Mouse (Mus musculus) hindbrain, embryonic 12.5 days (tissue): ENCODE data around the gene D10Wsu102e. TPM values are rescaled to one million over a fixed set of nuclear protein-coding genes. Genes with fewer than 3 reads are reported as not detected.
A peak's percentile ranks its signal among the peaks of the same experiment; 100 is the strongest.

Experiments used
- ATAC-seq: fragments of 200-750 bp; cut with Nextera tagmentation; 2 replicates; pipeline ENCODE4 v1.8.0; 2017; ENCODE audit warnings: moderate TSS enrichment; ENCODE audit not compliant: low FRiP score
- H3K27ac ChIP-seq: fragments of 300-500 bp; sonication (generic); 2 replicates; pipeline ENCODE4 v1.5.1; 2016; ENCODE audit warnings: mild to moderate bottlenecking
- H3K27me3 ChIP-seq: fragments of 300-500 bp; sonication (generic); 2 replicates; pipeline ENCODE4 v1.6.1; 2016; ENCODE audit warnings: mild to moderate bottlenecking
- H3K36me3 ChIP-seq: fragments of 300-500 bp; sonication (generic); 2 replicates; pipeline ENCODE4 v1.6.1; 2016; ENCODE audit warnings: mild to moderate bottlenecking
- H3K4me1 ChIP-seq: fragments of 300-500 bp; sonication (generic); 2 replicates; pipeline ENCODE4 v1.6.1; 2016
- H3K4me2 ChIP-seq: fragments of 300-500 bp; sonication (generic); replicated peaks from 2 replicates; pipeline ENCODE4 v1.6.1; 2016; ENCODE audit warnings: mild to moderate bottlenecking
- H3K4me3 ChIP-seq: fragments of 300-500 bp; sonication (generic); 2 replicates; pipeline ENCODE4 v1.5.1; 2016; ENCODE audit warnings: mild to moderate bottlenecking
- H3K9ac ChIP-seq: fragments of 300-500 bp; sonication (generic); 2 replicates; pipeline ENCODE4 v1.6.1; 2016; ENCODE audit warnings: mild to moderate bottlenecking, moderate library complexity
- H3K9me3 ChIP-seq: fragments of 300-500 bp; sonication (generic); replicated peaks from 2 replicates; pipeline ENCODE4 v1.6.1; 2016; ENCODE audit warnings: mild to moderate bottlenecking
- WGBS: fragments of 180-500 bp; shearing (Covaris S2); methylation state at CpG from one replicate; pipeline ENCODE4 v1.1.7; 2016; 5-methylcytosine and 5-hydroxymethylcytosine counted together
- polyA plus RNA-seq: library from polyadenylated mRNA; unstranded; fragments of >200 nt; fragmentation: Nextera tagmentation; extraction: Ambion mirVana; gene quantifications from 2 replicates; pipeline ENCODE4 v1.2.1, GENCODE M21; 2016

Gene D10Wsu102e
- polyA plus RNA-seq = 1.0 TPM in 2 replicates

GRCm38 (mm10) chr10:83359956-83360355, at the start of gene D10Wsu102e:
Gene D10Wsu102e, plus strand, starts transcription at chr10:83360221.
- Histone ChIP-seq H3K4me1 (peaks cover 15% of the 10 kb centered on the region), H3K27ac (peak within 1 kb of the TSS; percentile 77), H3K9me3 (no peaks in the 10 kb centered on the region), H3K36me3 (peaks cover 24% of the 10 kb centered on the region), H3K4me2 (peak within 1 kb of the TSS; percentile 80), H3K27me3 (no peaks in the 10 kb centered on the region; the same call in 1 of the 2 replicates), H3K9ac (peak within 1 kb of the TSS; percentile 91), H3K4me3 (peak within 1 kb of the TSS; percentile 96)
- under 1% methylated on average over 30 of the region's 30 CpGs for WGBS
- ATAC-seq = peak; percentile 98

GRCm38 (mm10) chr10:83310356-83310755, 49.7 kb upstream of the D10Wsu102e start:
- ATAC-seq = no peak
- 91% methylated on average over 7 of the region's 7 CpGs for WGBS
- Histone ChIP-seq H3K27me3 (no peaks in the 10 kb centered on the region), H3K4me3 (no peak overlapping the region), H3K27ac (no peak overlapping the region), H3K9me3 (no peaks in the 10 kb centered on the region), H3K4me1 (no peaks in the 10 kb centered on the region), H3K9ac (no peak overlapping the region), H3K4me2 (no peak overlapping the region), H3K36me3 (0 out of 2 replicates have a peak, but pooled peaks cover 3% of the 10 kb centered on the region)

- Histone ChIP-seq H3K27me3 (no peaks in the 10 kb centered on the region), H3K9ac (no peak overlapping the region), H3K4me2 (no peak overlapping the region), H3K27ac (no peak overlapping the region), H3K4me3 (no peak overlapping the region), H3K9me3 (no peaks in the 10 kb centered on the region), H3K4me1 (no peaks in the 10 kb centered on the region), H3K36me3 (0 out of 2 replicates have a peak, but pooled peaks cover 3% of the 10 kb centered on the region)
- 91% methylated on average over 5 of the region's 5 CpGs for WGBS
- no peak for ATAC-seq
Measured at GRCm38 (mm10) chr10:83313033-83313432, 47.0 kb upstream of the D10Wsu102e start.

DNA sequence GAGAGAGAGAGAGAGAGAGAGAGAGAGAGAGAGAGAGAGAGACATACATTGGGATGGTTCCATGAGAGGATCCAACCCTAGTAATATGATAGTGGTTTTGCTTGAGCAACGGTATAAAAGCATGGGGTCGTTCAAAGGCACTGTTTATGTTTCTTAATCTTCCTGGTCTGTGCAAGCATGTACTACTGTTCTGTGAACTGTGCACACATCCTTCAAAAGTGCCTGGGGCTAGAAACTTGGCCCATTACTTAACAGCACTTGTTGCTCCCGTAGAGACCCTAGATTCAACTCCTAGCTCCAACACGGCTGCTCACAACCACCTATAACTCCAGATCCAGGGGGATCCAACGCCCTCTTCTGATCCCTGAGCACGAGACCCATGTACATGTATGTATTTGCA, 39.6 kb upstream of the D10Wsu102e start:
- Histone ChIP-seq H3K4me1 (no peaks in the 10 kb centered on the region), H3K36me3 (no peaks in the 10 kb centered on the region), H3K9ac (no peak overlapping the region), H3K4me3 (no peak overlapping the region), H3K4me2 (no peak overlapping the region), H3K27me3 (no peaks in the 10 kb centered on the region), H3K9me3 (no peaks in the 10 kb centered on the region), H3K27ac (no peak overlapping the region)
- ATAC-seq = no peak
- WGBS = 80% methylated on average over 6 of the region's 6 CpGs

GRCm38 (mm10) chr10:83320870-83321269, 39.2 kb upstream of the D10Wsu102e start:
- no peak for ATAC-seq
- Histone ChIP-seq H3K9ac (no peak overlapping the region), H3K27ac (no peak overlapping the region), H3K36me3 (no peaks in the 10 kb centered on the region), H3K9me3 (no peaks in the 10 kb centered on the region), H3K4me2 (no peak overlapping the region), H3K4me3 (no peak overlapping the region), H3K4me1 (no peaks in the 10 kb centered on the region), H3K27me3 (no peaks in the 10 kb centered on the region)
- WGBS = 92% methylated on average over 7 of the region's 7 CpGs

DNA sequence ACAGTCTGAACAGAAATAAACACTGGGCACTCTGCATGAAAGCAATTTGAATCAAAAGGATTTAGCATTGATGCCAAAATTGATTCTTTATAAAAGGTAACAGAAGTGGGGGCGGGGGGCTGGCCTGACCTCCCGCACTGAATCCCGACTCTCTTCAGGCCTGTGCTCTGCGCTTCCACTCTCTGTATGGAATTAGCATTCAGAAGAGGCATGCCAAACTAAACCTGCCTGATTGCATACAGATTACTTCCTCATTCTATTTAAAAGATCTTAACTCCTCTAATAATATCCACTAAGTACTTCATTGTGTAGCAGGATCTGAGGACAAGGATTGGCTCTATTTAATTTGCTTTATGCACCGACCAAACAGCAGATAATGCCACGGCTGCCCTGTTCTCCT, 38.5 kb upstream of the D10Wsu102e start:
- no peaks in the 10 kb centered on the region for H3K27me3 ChIP-seq
- no peak overlapping the region for H3K4me3 ChIP-seq
- no peak overlapping the region for H3K27ac ChIP-seq
- no peak for ATAC-seq
- H3K4me2 ChIP-seq = no peak overlapping the region
- H3K9me3 ChIP-seq = no peaks in the 10 kb centered on the region
- H3K36me3 ChIP-seq = no peaks in the 10 kb centered on the region
- no peak overlapping the region for H3K9ac ChIP-seq
- WGBS = 70% methylated on average over 6 of the region's 6 CpGs
- no peaks in the 10 kb centered on the region for H3K4me1 ChIP-seq

DNA sequence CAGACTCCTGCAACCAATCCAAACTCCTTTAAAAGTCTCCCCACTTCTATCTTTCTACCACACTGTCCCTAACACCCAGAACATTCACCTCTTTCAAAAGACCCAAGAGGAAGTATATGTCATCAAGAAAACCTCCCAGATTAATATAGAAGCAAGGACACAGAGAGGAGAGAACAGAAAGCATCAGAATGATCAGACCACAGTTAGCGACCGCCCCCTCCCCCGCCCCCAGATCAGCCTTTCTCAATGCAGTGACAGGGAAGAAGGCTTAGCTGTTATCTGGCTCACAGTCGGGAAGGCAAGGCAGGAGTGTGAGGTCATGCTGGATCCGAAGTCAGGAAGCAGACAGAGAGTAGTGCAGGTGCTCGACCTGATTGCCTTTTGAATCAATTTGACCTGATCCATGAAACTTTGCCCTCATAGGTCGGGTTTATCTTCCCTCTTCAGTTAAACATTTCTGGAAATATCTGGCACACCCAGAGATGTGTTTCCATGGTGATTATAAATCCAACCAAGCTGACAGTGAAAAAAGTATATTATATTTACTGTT, 37.4 kb upstream of the D10Wsu102e start:
- Histone ChIP-seq H3K27ac (no peak overlapping the region), H3K4me3 (no peak overlapping the region), H3K4me2 (no peak overlapping the region), H3K9me3 (no peaks in the 10 kb centered on the region), H3K4me1 (no peaks in the 10 kb centered on the region), H3K36me3 (no peaks in the 10 kb centered on the region), H3K27me3 (no peaks in the 10 kb centered on the region), H3K9ac (no peak overlapping the region)
- no peak for ATAC-seq
- WGBS = 53% methylated on average over 7 of the region's 7 CpGs

DNA sequence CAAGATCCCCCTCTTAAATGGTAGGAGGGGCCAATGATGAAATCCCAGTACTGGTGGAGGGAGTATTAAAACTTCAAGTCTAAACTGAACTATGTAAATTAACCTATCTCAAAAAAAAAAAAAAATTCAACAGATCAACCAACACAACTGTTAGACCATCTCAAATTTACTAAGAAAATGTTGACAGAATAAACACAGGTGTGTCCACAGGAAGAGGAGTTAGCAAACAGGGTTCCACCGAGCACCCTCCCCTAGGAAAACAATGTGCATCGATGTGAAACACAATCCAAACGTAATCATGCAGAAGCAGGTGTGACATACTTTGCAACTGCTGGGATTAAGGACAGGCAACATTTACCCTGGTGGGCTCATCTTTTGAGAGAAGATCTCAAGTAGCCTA, 35.1 kb upstream of the D10Wsu102e start:
- Histone ChIP-seq H3K27me3 (no peaks in the 10 kb centered on the region), H3K9me3 (no peaks in the 10 kb centered on the region), H3K9ac (no peak overlapping the region), H3K36me3 (no peaks in the 10 kb centered on the region), H3K4me2 (no peak overlapping the region), H3K4me3 (no peak overlapping the region), H3K4me1 (no peaks in the 10 kb centered on the region), H3K27ac (no peak overlapping the region)
- no peak for ATAC-seq
- 79% methylated on average over 3 of the region's 3 CpGs for WGBS

DNA sequence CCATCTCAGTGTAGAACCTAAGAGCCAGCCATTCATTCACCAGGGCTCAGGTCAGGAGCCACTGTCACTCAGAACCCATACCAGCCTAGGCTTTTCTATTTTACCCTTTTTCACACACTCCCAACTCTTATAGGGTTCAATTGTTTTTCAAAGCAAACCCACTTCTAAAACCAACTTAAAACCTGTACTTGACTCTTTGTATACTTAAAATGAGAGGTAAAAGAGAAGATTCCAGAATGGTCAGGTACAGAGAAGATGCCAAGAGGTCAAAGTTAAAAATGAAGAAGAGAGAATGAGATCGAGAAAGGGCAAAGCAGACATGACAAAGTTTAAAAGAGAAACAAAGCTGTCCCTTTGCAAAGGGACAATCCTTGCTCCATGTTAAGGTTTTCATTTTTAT, 34.1 kb upstream of the D10Wsu102e start:
- no peaks in the 10 kb centered on the region for H3K36me3 ChIP-seq
- no peaks in the 10 kb centered on the region for H3K4me1 ChIP-seq
- H3K27ac ChIP-seq = no peak overlapping the region
- no peak for ATAC-seq
- H3K9ac ChIP-seq = no peak overlapping the region
- H3K4me3 ChIP-seq = no peak overlapping the region
- no peaks in the 10 kb centered on the region for H3K9me3 ChIP-seq
- H3K27me3 ChIP-seq = no peaks in the 10 kb centered on the region
- no peak overlapping the region for H3K4me2 ChIP-seq
- 92% methylated on average over 1 of the region's 1 CpGs for WGBS

GRCm38 (mm10) chr10:83326648-83327285, 33.3 kb upstream of the D10Wsu102e start:
- Histone ChIP-seq H3K4me3 (no peak overlapping the region), H3K9ac (no peak overlapping the region), H3K36me3 (no peaks in the 10 kb centered on the region), H3K9me3 (no peaks in the 10 kb centered on the region), H3K27me3 (no peaks in the 10 kb centered on the region), H3K27ac (no peak overlapping the region), H3K4me2 (no peak overlapping the region), H3K4me1 (no peaks in the 10 kb centered on the region)
- WGBS = 90% methylated on average over 14 of the region's 14 CpGs
- ATAC-seq = no peak

- Histone ChIP-seq H3K9ac (no peak overlapping the region), H3K9me3 (no peaks in the 10 kb centered on the region), H3K4me1 (no peaks in the 10 kb centered on the region), H3K4me2 (no peak overlapping the region), H3K27me3 (peaks cover 8% of the 10 kb centered on the region; the same call in 1 of the 2 replicates), H3K4me3 (no peak overlapping the region), H3K27ac (no peak overlapping the region), H3K36me3 (no peaks in the 10 kb centered on the region)
- no peak for ATAC-seq
- WGBS = 69% methylated on average over 5 of the region's 5 CpGs
Measured at GRCm38 (mm10) chr10:83328791-83329190, 31.2 kb upstream of the D10Wsu102e start.

DNA sequence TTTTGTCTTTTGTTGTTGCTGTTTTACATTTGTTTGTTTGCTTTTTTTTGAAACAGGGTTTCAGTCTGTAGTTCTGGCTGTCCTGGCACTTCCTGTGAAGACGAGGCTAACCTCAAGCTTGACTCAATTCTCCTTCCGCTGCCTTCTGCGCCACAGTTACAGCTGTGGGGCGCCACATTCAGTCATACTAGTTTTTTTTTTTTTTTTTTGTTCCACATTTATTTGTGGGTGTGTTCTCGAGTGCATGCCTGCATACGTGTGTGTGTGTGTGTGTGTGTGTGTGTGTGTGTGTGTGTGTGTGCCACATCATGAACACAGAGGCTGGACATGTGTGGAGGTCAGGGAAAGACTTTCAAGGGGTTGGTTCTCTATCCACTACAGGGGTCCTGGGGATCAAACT, 29.7 kb upstream of the D10Wsu102e start:
- no peak overlapping the region for H3K4me2 ChIP-seq
- H3K4me1 ChIP-seq = no peaks in the 10 kb centered on the region
- no peaks in the 10 kb centered on the region for H3K9me3 ChIP-seq
- H3K4me3 ChIP-seq = no peak overlapping the region
- 77% methylated on average over 6 of the region's 6 CpGs for WGBS
- no peak overlapping the region for H3K27ac ChIP-seq
- no peak for ATAC-seq
- H3K36me3 ChIP-seq = no peaks in the 10 kb centered on the region
- H3K27me3 ChIP-seq = peaks cover 23% of the 10 kb centered on the region
- no peak overlapping the region for H3K9ac ChIP-seq

DNA sequence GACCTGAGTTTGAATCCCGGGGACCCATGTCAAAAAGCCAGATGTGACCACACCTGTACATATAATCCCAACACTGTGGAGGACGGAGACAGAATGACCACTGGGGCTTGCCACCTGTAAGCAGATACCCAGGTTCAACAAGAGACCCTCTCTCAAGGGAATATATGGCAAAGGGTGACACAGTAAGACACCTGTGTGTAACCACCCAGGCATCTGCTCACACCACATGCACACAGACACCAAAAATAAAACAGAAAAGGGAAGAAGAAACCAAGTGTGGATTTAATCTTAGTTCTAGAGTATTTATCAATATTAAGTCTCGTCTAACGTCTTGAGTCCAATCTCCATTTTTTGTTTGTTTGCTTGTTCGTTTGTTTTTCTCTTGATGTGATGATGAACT, 28.2 kb upstream of the D10Wsu102e start:
- Histone ChIP-seq H3K9ac (no peak overlapping the region), H3K27ac (no peak overlapping the region), H3K4me3 (no peak overlapping the region), H3K9me3 (no peaks in the 10 kb centered on the region), H3K4me1 (no peaks in the 10 kb centered on the region), H3K36me3 (no peaks in the 10 kb centered on the region), H3K27me3 (peaks cover 35% of the 10 kb centered on the region), H3K4me2 (no peak overlapping the region)
- no peak for ATAC-seq
- 90% methylated on average over 5 of the region's 5 CpGs for WGBS
